Mouse (Mus musculus) midbrain, embryonic 13.5 days (tissue): ENCODE data around the gene Ggta1. TPM values are rescaled to one million over a fixed set of nuclear protein-coding genes. Genes with fewer than 3 reads are reported as not detected.

Experiments
- ATAC-seq: fragments of 200-750 bp; cut with Nextera tagmentation; 2 replicates; pipeline ENCODE4 v1.8.0; 2017; ENCODE audit warnings: mild to moderate bottlenecking, moderate TSS enrichment, moderate library complexity
- H3K27ac ChIP-seq: fragments of 300-500 bp; sonication (generic); 2 replicates; pipeline ENCODE4 v1.5.1; 2015; ENCODE audit warnings: inconsistent platforms, mild to moderate bottlenecking, moderate library complexity
- H3K27me3 ChIP-seq: fragments of 300-500 bp; sonication (generic); 2 replicates; pipeline ENCODE4 v1.6.1; 2015; ENCODE audit warnings: mild to moderate bottlenecking, inconsistent platforms
- H3K36me3 ChIP-seq: fragments of 300-500 bp; sonication (generic); 2 replicates; pipeline ENCODE4 v1.6.1; 2015; ENCODE audit warnings: mild to moderate bottlenecking, inconsistent platforms
- H3K4me1 ChIP-seq: fragments of 300-500 bp; sonication (generic); replicated peaks from 2 replicates; pipeline ENCODE4 v1.6.1; 2015; ENCODE audit warnings: inconsistent platforms
- H3K4me2 ChIP-seq: fragments of 300-500 bp; sonication (generic); replicated peaks from 2 replicates; pipeline ENCODE4 v1.6.1; 2015; ENCODE audit warnings: moderate library complexity, mild to moderate bottlenecking, inconsistent platforms
- H3K4me3 ChIP-seq: fragments of 300-500 bp; sonication (generic); replicated peaks from 2 replicates; pipeline ENCODE4 v1.5.1; 2015; ENCODE audit warnings: mild to moderate bottlenecking, inconsistent platforms
- H3K9ac ChIP-seq: fragments of 300-500 bp; sonication (generic); replicated peaks from 2 replicates; pipeline ENCODE4 v1.6.1; 2015; ENCODE audit warnings: mild to moderate bottlenecking, inconsistent platforms
- H3K9me3 ChIP-seq: fragments of 300-500 bp; sonication (generic); 2 replicates; pipeline ENCODE4 v1.6.1; 2016; ENCODE audit warnings: mild to moderate bottlenecking, inconsistent platforms
- WGBS: fragments of 180-500 bp; shearing (Covaris S2); methylation state at CpG from one replicate; pipeline ENCODE4 v1.1.7; 2015; 5-methylcytosine and 5-hydroxymethylcytosine counted together
- polyA plus RNA-seq: library from polyadenylated mRNA; unstranded; fragments of >200 nt; fragmentation: Nextera tagmentation; extraction: Ambion mirVana; gene quantifications from 2 replicates; pipeline ENCODE4 v1.2.1, GENCODE M21; 2015

Ggta1 gene
- polyA plus RNA-seq, 1 experiment from 2014 or later: 5.0 TPM

DNA sequence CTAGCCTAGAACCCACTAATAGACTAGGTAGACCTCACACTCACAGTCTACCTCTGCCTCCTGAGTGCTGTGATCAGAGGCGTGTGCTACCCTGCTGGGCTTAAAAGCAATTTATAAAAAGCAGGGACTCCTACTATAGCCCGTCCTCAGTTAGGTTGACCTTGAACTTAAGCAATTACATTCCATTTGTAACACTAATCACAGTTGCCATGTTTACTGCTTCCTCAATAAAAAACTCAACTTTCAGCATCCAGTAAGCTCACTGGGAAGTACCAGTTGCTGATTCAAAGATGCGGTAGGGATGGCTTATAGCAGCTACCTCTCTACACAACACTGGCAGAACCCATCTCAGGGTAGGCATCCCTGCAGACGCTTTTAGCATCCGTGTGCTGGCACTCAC lies 19.7 kb downstream of the Ggta1 start:
- Histone ChIP-seq H3K9ac (no peak overlapping the region), H3K9me3 (no peaks in the 10 kb centered on the region), H3K36me3 (no peaks in the 10 kb centered on the region), H3K27ac (no peak overlapping the region), H3K4me3 (no peak overlapping the region), H3K27me3 (no peaks in the 10 kb centered on the region), H3K4me1 (no peaks in the 10 kb centered on the region; the same call in 1 of the 2 replicates), H3K4me2 (no peak overlapping the region)
- 81% methylated on average over 5 of the region's 5 CpGs for WGBS
- no peak for ATAC-seq

DNA sequence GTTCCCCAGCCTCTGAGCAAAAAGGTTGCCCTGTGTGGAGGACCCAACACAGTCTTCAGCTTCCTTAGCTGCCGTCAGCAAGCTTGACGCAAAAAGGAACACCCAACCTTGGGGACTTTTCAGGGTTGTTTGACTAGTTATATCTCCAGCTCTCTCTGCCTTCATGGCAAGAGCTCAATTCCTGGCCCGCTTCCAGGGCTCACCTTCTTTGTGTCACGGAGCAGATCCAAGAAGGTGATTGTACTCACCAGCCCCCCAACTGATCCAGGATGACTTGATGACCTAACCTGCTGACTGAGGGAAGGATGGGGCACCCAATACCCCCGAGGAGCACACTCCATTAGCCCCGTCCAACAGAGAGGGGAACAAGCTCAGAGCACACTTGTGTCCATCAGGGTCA lies 21.0 kb downstream of the Ggta1 start:
- Histone ChIP-seq H3K9ac (no peak overlapping the region), H3K9me3 (no peaks in the 10 kb centered on the region), H3K27ac (no peak overlapping the region), H3K4me2 (no peak overlapping the region), H3K36me3 (no peaks in the 10 kb centered on the region), H3K4me3 (no peak overlapping the region), H3K4me1 (no peaks in the 10 kb centered on the region), H3K27me3 (no peaks in the 10 kb centered on the region)
- ATAC-seq: no peak
- WGBS: 84% methylated on average over 6 of the region's 6 CpGs

DNA sequence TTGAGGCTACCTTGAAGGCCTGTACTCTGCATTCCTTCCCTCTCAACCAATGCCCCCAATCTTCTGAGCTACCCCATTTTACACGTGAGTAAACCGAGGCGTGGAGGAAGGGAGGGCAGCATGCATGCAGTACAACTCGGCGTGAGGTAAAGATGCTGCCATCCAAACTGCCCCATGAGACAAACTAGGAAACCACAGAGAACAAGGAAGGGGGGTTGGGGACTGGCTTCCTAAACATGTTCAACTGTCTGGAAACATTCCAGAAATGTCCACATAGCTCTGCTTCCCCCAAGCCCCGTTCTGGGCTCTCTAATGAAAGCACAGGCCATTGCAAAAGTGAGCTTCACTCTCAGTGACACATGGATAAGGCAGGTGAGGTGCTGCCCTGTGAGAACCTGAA lies 21.6 kb downstream of the Ggta1 start:
- Histone ChIP-seq H3K27me3 (no peaks in the 10 kb centered on the region), H3K36me3 (no peaks in the 10 kb centered on the region), H3K4me3 (no peak overlapping the region), H3K27ac (no peak overlapping the region), H3K9me3 (no peaks in the 10 kb centered on the region), H3K4me2 (no peak overlapping the region), H3K9ac (no peak overlapping the region), H3K4me1 (no peaks in the 10 kb centered on the region)
- WGBS: 89% methylated on average over 6 of the region's 6 CpGs
- ATAC-seq: no peak

DNA sequence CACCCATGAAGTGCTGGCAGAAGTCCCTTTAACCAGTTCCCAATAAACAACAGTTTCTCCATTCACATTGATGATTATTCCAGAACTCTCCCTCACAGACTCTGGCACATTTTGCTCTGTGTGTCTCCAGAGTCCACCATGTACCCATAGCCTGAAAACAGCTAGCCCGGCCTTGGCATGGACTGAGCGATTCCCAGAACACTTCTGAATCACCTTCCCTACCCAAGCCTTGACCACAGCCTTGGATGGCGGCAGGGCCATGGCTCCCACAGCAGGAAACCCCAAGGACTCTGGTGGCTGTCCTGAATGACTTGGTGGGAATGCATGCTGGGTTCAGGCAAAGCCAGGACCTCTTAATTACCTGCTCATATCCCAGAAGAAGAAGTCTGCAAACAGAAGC lies 22.6 kb downstream of the Ggta1 start:
- H3K4me3 ChIP-seq: no peak overlapping the region
- no peak overlapping the region for H3K4me2 ChIP-seq
- H3K4me1 ChIP-seq: no peaks in the 10 kb centered on the region
- H3K27me3 ChIP-seq: no peaks in the 10 kb centered on the region
- 85% methylated on average over 3 of the region's 3 CpGs for WGBS
- no peaks in the 10 kb centered on the region for H3K36me3 ChIP-seq
- H3K9ac ChIP-seq: no peak overlapping the region
- ATAC-seq: no peak
- H3K9me3 ChIP-seq: no peaks in the 10 kb centered on the region
- no peak overlapping the region for H3K27ac ChIP-seq

DNA sequence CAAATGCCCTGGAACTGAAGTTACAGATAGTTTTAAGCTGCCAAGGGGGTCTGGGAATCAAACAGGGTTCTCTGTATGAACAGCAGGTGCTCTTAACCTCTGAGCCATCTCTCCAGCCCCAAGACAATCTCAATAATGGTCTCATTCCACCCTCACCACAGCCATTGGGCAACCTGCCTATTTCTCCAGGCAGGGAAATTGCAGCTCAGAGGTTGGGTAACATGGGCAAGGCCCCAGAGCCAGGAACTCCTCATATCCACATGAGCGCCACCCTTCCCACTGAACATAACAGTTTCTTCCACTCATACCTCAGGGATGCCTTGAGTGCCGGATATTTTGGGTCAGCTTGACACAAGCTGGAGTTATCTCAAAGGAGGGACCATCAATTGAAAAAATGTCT lies 25.2 kb downstream of the Ggta1 start:
- WGBS: 98% methylated on average over 2 of the region's 2 CpGs
- no peak for ATAC-seq

DNA sequence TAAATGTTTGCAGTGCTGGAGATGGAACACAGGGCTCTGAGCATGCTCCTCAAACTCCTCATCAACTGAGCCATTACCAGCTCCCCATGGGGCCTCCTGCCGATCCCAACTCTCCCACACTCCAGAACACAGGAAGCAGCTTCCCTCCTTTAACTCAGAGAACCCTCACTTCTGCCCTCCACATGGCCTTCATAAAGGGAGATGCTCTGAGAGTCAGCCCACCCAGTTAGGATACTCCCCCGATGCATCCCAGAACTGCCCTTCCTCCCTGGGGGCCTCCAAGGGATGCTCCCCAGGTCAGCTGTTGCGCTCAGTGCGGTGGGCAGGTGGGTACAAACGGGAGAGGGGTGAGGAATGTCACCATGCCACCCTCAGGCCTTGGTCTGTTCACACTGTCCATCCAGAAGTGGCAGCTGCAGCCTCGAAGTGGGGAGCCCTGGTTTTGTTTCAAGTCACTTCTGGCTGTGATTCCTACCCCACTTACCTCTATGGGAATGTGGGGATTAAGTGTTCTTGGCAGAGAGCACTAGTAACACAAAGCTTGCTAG lies 28.4 kb downstream of the Ggta1 start:
- H3K4me1 ChIP-seq: no peaks in the 10 kb centered on the region
- no peaks in the 10 kb centered on the region for H3K9me3 ChIP-seq
- no peak for ATAC-seq
- no peak overlapping the region for H3K4me3 ChIP-seq
- no peak overlapping the region for H3K27ac ChIP-seq
- WGBS: 84% methylated on average over 6 of the region's 6 CpGs
- H3K9ac ChIP-seq: no peak overlapping the region
- no peak overlapping the region for H3K4me2 ChIP-seq
- no peaks in the 10 kb centered on the region for H3K36me3 ChIP-seq
- no peaks in the 10 kb centered on the region for H3K27me3 ChIP-seq

More for the DNA sequence above, 25.2 kb downstream of the Ggta1 start:
- Histone ChIP-seq H3K27ac (no peak overlapping the region), H3K27me3 (no peaks in the 10 kb centered on the region), H3K36me3 (no peaks in the 10 kb centered on the region), H3K4me2 (no peak overlapping the region), H3K4me3 (no peak overlapping the region), H3K9me3 (no peaks in the 10 kb centered on the region), H3K4me1 (no peaks in the 10 kb centered on the region), H3K9ac (no peak overlapping the region)

DNA sequence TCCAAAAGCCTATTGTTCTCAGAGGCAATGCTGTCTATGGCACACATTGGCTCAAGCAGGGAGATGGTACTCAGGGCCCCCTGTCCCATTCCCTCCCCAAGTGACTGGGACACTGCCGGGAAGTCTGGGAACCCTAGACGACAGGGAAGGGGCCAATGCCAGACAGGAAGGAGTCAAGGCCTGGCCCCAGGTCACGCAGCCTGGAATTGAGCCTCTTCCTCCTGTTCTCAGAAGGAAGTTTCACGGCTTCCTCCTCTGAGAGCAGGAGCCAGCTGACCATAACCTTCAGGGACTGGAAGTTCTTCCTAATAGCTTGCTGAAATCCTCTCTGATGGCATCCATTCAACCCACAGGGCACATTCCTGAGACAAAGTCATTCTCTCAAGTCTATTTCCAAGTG lies 29.6 kb downstream of the Ggta1 start:
- H3K9me3 ChIP-seq: no peaks in the 10 kb centered on the region
- H3K36me3 ChIP-seq: no peaks in the 10 kb centered on the region
- no peaks in the 10 kb centered on the region for H3K4me1 ChIP-seq
- H3K4me3 ChIP-seq: no peak overlapping the region
- 76% methylated on average over 4 of the region's 4 CpGs for WGBS
- H3K4me2 ChIP-seq: no peak overlapping the region
- H3K9ac ChIP-seq: no peak overlapping the region
- H3K27ac ChIP-seq: no peak overlapping the region
- H3K27me3 ChIP-seq: no peaks in the 10 kb centered on the region
- no peak for ATAC-seq

DNA sequence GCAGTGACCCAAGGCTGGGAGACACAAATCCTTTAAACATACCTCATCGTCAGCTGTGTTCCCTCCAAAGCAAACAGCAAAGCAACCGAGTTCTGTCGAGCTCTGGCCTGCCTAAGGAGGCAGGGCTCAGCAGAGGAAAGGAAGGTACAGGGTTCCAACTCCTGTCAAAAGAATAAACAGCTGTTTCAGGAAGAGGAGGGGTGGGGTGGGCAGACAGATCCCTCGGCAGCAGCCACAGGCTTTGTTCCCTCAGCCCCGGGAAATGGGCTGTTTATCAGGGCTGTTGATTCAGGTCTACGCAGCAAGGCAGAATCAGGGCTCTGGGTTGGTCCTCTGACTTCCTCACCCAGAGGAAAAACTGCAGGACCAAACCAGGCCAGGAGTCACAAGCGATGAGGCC lies 30.6 kb downstream of the Ggta1 start:
- Histone ChIP-seq H3K4me2 (no peak overlapping the region), H3K4me1 (no peaks in the 10 kb centered on the region), H3K36me3 (no peaks in the 10 kb centered on the region), H3K27ac (no peak overlapping the region), H3K9ac (no peak overlapping the region), H3K4me3 (no peak overlapping the region), H3K9me3 (no peaks in the 10 kb centered on the region), H3K27me3 (no peaks in the 10 kb centered on the region)
- ATAC-seq: no peak
- WGBS: 47% methylated on average over 7 of the region's 7 CpGs

DNA sequence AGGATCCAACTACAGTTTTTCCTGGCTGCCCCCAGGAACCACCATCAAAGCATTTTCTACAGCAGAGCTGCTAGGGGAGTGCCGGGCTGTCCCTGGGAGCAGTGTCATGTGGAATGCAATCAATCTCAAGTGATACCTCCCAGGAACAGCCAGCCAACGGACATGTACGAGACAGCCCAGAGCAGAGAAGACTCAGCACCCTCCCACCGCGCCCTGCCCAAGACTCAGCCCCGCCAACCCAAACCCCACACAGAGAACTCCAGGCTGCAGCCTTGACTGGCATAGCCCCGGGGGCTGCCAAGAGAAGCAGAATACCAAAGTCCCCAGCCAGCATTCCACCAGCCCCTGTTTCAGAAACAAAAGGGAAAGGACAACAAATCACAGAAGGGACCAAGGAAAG lies 31.0 kb downstream of the Ggta1 start:
- no peak overlapping the region for H3K9ac ChIP-seq
- no peak overlapping the region for H3K4me3 ChIP-seq
- WGBS: 65% methylated on average over 7 of the region's 7 CpGs
- no peaks in the 10 kb centered on the region for H3K36me3 ChIP-seq
- no peaks in the 10 kb centered on the region for H3K27me3 ChIP-seq
- no peak overlapping the region for H3K27ac ChIP-seq
- no peaks in the 10 kb centered on the region for H3K9me3 ChIP-seq
- H3K4me1 ChIP-seq: no peaks in the 10 kb centered on the region
- no peak overlapping the region for H3K4me2 ChIP-seq
- no peak for ATAC-seq

DNA sequence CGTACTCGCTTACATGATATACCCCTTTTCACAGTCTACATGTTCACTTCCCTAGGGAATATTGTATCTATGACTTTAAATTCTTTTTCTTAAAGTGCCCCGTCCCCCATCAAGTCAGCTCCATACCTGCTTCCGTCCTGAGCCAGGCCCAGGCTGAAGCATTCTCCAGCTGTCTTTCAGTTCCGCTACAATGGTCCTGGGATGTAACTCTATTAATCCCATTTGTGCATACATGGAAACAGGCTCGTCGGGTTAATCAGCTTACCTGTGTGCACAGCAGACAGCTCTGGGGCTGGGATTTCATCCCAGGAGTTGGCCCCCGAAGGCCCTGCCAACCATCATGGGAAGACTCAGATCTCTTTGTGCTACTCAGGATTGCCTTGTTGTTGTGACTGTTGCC lies 32.2 kb downstream of the Ggta1 start:
- Histone ChIP-seq H3K4me1 (no peaks in the 10 kb centered on the region), H3K36me3 (no peaks in the 10 kb centered on the region), H3K9ac (no peak overlapping the region; the same call in 1 of the 2 replicates), H3K4me2 (no peak overlapping the region), H3K4me3 (no peak overlapping the region), H3K9me3 (no peaks in the 10 kb centered on the region), H3K27me3 (no peaks in the 10 kb centered on the region), H3K27ac (no peak overlapping the region)
- no peak for ATAC-seq
- 62% methylated on average over 8 of the region's 8 CpGs for WGBS

DNA sequence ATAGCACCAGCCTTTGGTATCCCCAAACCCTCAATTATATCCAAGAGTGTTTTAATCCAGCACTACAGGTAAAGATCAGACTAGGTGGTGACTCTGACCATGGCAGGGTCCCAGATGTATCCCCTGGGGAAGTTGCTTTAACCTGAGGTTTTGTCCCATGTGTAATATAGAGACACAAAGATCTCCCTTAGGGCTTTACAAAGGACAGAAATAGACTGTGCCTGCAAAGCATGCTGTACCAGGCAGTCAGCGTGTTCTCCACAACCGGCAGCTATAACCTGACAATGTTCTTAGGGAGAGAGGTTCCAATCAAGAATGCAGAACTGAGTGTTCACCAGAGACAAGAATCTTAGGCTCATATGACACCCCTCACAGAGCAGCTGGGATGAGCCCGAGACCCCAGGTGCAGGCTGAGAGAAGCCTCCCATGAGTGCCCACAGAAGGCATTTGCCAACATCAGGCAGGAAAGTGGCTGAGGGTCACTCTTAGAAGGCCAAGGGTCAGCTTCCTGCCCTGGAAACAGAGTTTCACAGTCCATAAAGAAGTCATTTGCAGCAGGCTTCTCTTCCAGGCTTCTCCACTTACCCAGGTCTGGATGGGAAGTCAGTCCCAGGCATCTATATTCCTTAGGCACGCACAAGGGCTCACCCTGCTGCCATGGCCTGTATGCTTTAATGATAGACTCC lies 34.3 kb downstream of the Ggta1 start:
- H3K4me3 ChIP-seq: no peak overlapping the region
- H3K4me2 ChIP-seq: no peak overlapping the region
- no peaks in the 10 kb centered on the region for H3K36me3 ChIP-seq
- no peaks in the 10 kb centered on the region for H3K4me1 ChIP-seq
- no peak overlapping the region for H3K27ac ChIP-seq
- H3K9ac ChIP-seq: no peak overlapping the region
- WGBS: 89% methylated on average over 4 of the region's 4 CpGs
- ATAC-seq: no peak
- H3K27me3 ChIP-seq: no peaks in the 10 kb centered on the region
- no peaks in the 10 kb centered on the region for H3K9me3 ChIP-seq

DNA sequence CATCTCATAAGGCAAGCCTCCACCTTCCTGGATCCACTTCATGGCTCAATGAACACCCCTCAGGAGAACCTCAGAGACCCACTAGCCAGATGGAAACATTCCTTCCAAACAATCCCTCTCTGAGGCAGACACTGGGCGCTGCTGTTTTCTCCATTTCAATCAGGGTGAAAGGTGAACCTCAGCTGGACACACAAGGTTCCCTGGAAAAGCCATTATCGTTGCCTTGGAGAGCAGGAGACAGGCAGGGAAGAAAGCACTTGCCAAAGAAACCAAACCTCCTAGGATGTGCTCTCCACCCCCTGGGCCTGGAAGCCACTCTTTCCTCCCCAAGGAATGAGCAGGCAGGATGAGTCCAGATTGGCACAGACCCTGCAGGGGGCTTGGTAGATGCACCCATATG lies 35.5 kb downstream of the Ggta1 start:
- 37% methylated on average over 2 of the region's 2 CpGs for WGBS
- Histone ChIP-seq H3K4me1 (no peaks in the 10 kb centered on the region), H3K9ac (no peak overlapping the region), H3K9me3 (no peaks in the 10 kb centered on the region), H3K4me2 (no peak overlapping the region), H3K27me3 (no peaks in the 10 kb centered on the region), H3K4me3 (no peak overlapping the region), H3K27ac (no peak overlapping the region), H3K36me3 (no peaks in the 10 kb centered on the region)
- no peak for ATAC-seq
